Mouse (Mus musculus): ENCODE measurements at regions not wholly inside any gene's neighbourhood (a gene's known extent, or its start where the extent isn't known, plus 50 kb on each side); places are given as distances from the start of the nearest gene placed in this dataset.

- no peak for DNase-seq (ENCODE audit: low read depth, low spot score)
Measured at GRCm38 (mm10) chr2:30525295-30525694, 51.3 kb upstream of the Ier5l start.

GRCm38 (mm10) chr2:30525831-30526230 is 51.8 kb upstream of the Ier5l start:
- no peak for DNase-seq (ENCODE audit: low read depth, low spot score)

GRCm38 (mm10) chr2:30527495-30527894 is 53.5 kb upstream of the Ier5l start:
- no peak for DNase-seq (ENCODE audit: low read depth, low spot score)

GRCm38 (mm10) chr2:30532948-30533347 is 58.9 kb upstream of the Ier5l start:
- peak; percentile 29 for DNase-seq (ENCODE audit: low read depth, low spot score)

- DNase-seq (ENCODE audit: low read depth, low spot score), result no peak
Measured at GRCm38 (mm10) chr2:30533367-30533766, 59.3 kb upstream of the Ier5l start.

- DNase-seq (ENCODE audit: low read depth, low spot score), result no peak
Measured at GRCm38 (mm10) chr2:30534485-30534884, 60.4 kb upstream of the Cstad start.

GRCm38 (mm10) chr2:30539305-30539704 is 55.5 kb upstream of the Cstad start:
- no peak for DNase-seq (ENCODE audit: low read depth, low spot score)

- DNase-seq (ENCODE audit: low read depth, low spot score), result no peak
Measured at GRCm38 (mm10) chr2:30541541-30541940, 53.3 kb upstream of the Cstad start.

GRCm38 (mm10) chr2:30544782-30545435 is 49.9 kb upstream of the Cstad start:
- peak; percentile 95 for DNase-seq (ENCODE audit: low read depth, low spot score)

All from ES-CJ7 (cell line).